Mouse (Mus musculus): Measurements from ENCODE around the gene Bcl7c. TPM values are rescaled to one million over a fixed set of nuclear protein-coding genes. Genes with fewer than 3 reads are reported as not detected.

Gene Bcl7c
- total and polyA plus RNA-seq, 3 experiments, result 28.0 to 71.3 (median 60.5) TPM

- no peaks in the 10 kb centered on the region for H3K9me3 ChIP-seq (replicated peaks; ENCODE audit: low read length)
- H3K27me3 ChIP-seq (replicated peaks), result peaks cover 6% of the 10 kb centered on the region
- dilution Hi-C loops (cut with MboI; ENCODE audit: extremely low pct_ligation_motif_present, extremely low pct_unique_long_range_greater_than_20kb, low sequenced_read_pairs), result no loop called here
- no peaks in the 10 kb centered on the region for H3K36me3 ChIP-seq (replicated peaks in 1 of 2; ENCODE audit: control insufficient read depth in 1 of 2, insufficient read depth in 1 of 2, low read length in 1 of 2)
- no peak for TF ChIP-seq KAT2A (IDR thresholded peaks at IDR 0.05; ENCODE audit: insufficient replicate concordance, low read length)
- H3K9ac ChIP-seq (ENCODE audit: insufficient read depth, low read depth), result no peak overlapping the region
- H3K4me3 ChIP-seq (replicated peaks in 1 of 3; ENCODE audit: low read depth in 2 of 3, low read length in 2 of 3, poor library complexity in 1 of 3), result no peak overlapping the region
- no peak for DNase-seq (ENCODE audit: extremely low read depth)
- no peak overlapping the region for H3K4me2 ChIP-seq (ENCODE audit: insufficient read depth, low read depth, poor library complexity, severe bottlenecking)
- no peaks in the 10 kb centered on the region for H3K4me1 ChIP-seq (ENCODE audit: control insufficient read depth in 1 of 2, insufficient read depth in 2 of 2)
- H3K79me2 ChIP-seq (replicated peaks; ENCODE audit: control insufficient read depth, extremely low read depth, insufficient read depth, poor library complexity, severe bottlenecking), result no peaks in the 10 kb centered on the region
- in situ Hi-C loops (cut with MboI; ENCODE audit: low pct_ligation_motif_present, low pct_unique_long_range_greater_than_20kb, low sequenced_read_pairs), result no loop called here
- H3K27ac ChIP-seq (ENCODE audit: insufficient read depth, low read depth), result no peak overlapping the region
Observed at GRCm38 (mm10) chr7:127714816-127715215, 6.1 kb upstream of the Bcl7c start.

DNA sequence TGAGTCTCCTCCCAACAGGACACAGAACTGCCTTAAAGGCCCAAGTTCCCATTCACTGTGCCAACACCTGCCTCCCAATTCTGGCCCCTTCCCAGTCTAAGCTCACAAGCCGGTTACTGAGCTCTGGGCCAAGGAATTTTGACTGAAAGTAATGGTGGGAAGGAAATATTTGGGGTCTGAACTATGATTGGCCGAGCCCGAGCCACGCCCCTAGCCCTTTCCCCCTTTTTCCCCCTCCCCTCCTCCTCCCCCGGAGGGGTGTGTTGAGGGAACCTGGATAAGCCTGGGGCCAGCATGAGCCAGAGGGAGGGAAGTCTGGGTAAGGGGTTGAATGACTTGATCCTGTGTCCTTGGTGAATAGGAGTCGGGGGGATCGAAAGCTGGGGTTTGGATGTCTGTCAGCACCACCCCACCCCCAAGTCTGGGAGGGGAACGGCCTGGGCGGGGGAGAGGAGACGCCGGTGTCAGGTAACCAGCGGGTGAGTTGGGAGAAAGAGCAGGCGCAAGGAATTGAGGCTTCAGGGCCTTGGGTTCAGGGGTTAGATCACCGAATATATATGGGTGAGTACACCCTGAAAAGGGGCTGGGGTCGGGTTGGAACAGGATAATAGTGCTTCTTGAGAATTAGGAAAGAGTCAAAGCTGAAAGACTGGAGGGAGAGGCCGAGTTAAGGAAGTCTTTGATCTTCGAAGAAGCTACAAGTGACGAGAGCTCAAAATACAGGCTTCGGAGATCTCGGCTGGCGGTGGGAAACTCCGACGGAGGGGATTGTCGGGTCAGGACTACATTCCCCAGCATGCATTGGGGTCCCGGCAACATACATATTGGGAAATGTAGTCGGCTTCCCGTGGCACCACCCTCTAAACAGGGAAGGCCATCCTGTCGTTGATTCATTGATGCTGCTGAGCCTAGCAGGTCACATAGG lies 4.0 kb upstream of the Bcl7c start, which contains the start of gene Ctf1:
TSS of gene Ctf1 (plus strand) at position 276 of the 925 bp plus-strand sequence.
- peaks cover 2 to 6% of the 10 kb centered on the region in 2 experiments; a peak in 2 of 4 replicates for H3K4me1 ChIP-seq (ENCODE audit: control insufficient read depth in 1 of 2, insufficient read depth in 2 of 2)
- TF ChIP-seq GABPA (IDR thresholded peaks at IDR 0.05; ENCODE audit: insufficient replicate concordance, low read depth, low read length) (no peak), TBP (conservative IDR thresholded peaks at IDR 0.05; ENCODE audit: low read depth, low read length) (no peak), HCFC1 (IDR thresholded peaks at IDR 0.05; ENCODE audit: low read depth, low read length) (peak; percentile 77), USF2 (conservative IDR thresholded peaks at IDR 0.05; ENCODE audit: low read depth, low read length) (no peak), CHD1 (IDR thresholded peaks at IDR 0.05; ENCODE audit: low read depth, low read length) (no peak), KAT2A (IDR thresholded peaks at IDR 0.05; ENCODE audit: insufficient replicate concordance, low read length) (0 out of 2 replicates have a peak, but pooled peaks have one; percentile 22), BHLHE40 (IDR thresholded peaks at IDR 0.05; ENCODE audit: low read depth, low read length) (no peak), POLR2A (IDR thresholded peaks at IDR 0.05; ENCODE audit: low read depth, low read length) (no peak)
- in situ Hi-C loops (cut with MboI; ENCODE audit: low pct_ligation_motif_present, low pct_unique_long_range_greater_than_20kb, low sequenced_read_pairs) (no loop called here), dilution Hi-C loops (cut with MboI; ENCODE audit: extremely low pct_ligation_motif_present, extremely low pct_unique_long_range_greater_than_20kb, low sequenced_read_pairs) (no loop called here)
- no peak within 1 kb of the TSS for H3K4me2 ChIP-seq (ENCODE audit: insufficient read depth, low read depth, poor library complexity, severe bottlenecking)
- no peak within 1 kb of the TSS for H3K27ac ChIP-seq (ENCODE audit: insufficient read depth, low read depth)
- H3K27me3 ChIP-seq (replicated peaks), result peaks cover 6% of the 10 kb centered on the region
- H3K36me3 ChIP-seq (replicated peaks in 1 of 2; ENCODE audit: control insufficient read depth in 1 of 2, insufficient read depth in 1 of 2, low read length in 1 of 2), result no peaks in the 10 kb centered on the region
- DNase-seq (ENCODE audit: extremely low read depth), result no peak
- H3K4me3 ChIP-seq (replicated peaks in 1 of 3; ENCODE audit: low read depth in 2 of 3, low read length in 2 of 3, poor library complexity in 1 of 3), result no peak within 1 kb of the TSS
- no peak within 1 kb of the TSS for H3K9ac ChIP-seq (ENCODE audit: insufficient read depth, low read depth)
- no peaks in the 10 kb centered on the region for H3K9me3 ChIP-seq (replicated peaks; ENCODE audit: low read length)
- H3K79me2 ChIP-seq (replicated peaks; ENCODE audit: control insufficient read depth, extremely low read depth, insufficient read depth, poor library complexity, severe bottlenecking), result no peaks in the 10 kb centered on the region

DNA sequence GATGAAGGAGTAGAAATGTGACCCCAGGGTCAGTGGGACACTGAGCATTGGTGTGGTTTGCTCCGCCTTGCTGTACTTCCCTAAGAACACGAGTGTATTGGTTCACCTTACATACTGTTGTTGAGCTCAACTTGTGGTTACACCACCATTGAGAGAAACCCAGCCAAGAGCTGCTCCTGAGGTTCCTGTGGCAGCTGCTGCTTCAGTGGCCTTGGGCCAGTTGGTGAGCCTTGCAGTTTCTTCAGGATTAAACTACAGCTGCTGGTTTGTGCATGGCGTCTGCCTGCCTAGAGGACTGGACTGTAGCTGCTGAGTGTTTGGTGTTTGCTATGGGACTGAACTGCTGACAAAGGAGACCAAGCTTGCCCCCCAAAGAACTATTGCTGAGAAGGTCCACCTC lies 2.7 kb upstream of the Bcl7c start:
- peaks cover 6% of the 10 kb centered on the region for H3K27me3 ChIP-seq (replicated peaks)
- dilution Hi-C loops (cut with MboI; ENCODE audit: extremely low pct_ligation_motif_present, extremely low pct_unique_long_range_greater_than_20kb, low sequenced_read_pairs), result no loop called here

More for the DNA sequence above, 2.7 kb upstream of the Bcl7c start:
- H3K79me2 ChIP-seq (replicated peaks; ENCODE audit: control insufficient read depth, extremely low read depth, insufficient read depth, poor library complexity, severe bottlenecking), result no peaks in the 10 kb centered on the region
- DNase-seq (ENCODE audit: extremely low read depth), result no peak
- no peak for TF ChIP-seq CTCF (conservative IDR thresholded peaks at IDR 0.05 in 1 of 2, IDR thresholded peaks at IDR 0.05 in 1 of 2; ENCODE audit: low read depth in 2 of 2, low read length in 2 of 2)
- TF ChIP-seq IRF4 (IDR thresholded peaks at IDR 0.05; ENCODE audit: low read depth, low read length), result no peak
- TF ChIP-seq ELF1 (IDR thresholded peaks at IDR 0.05; ENCODE audit: low read depth, low read length), result no peak
- TF ChIP-seq E2F4 (IDR thresholded peaks at IDR 0.05; ENCODE audit: insufficient replicate concordance, low read depth, low read length), result no peak
- no peak for TF ChIP-seq PAX5 (IDR thresholded peaks at IDR 0.05; ENCODE audit: low read length)
- no peak for TF ChIP-seq MAZ (IDR thresholded peaks at IDR 0.05; ENCODE audit: low read depth, low read length)
- H3K36me3 ChIP-seq (replicated peaks in 1 of 2; ENCODE audit: control insufficient read depth in 1 of 2, insufficient read depth in 1 of 2, low read length in 1 of 2), result peaks cover 0 to 1% of the 10 kb centered on the region in 2 experiments
- H3K4me3 ChIP-seq (replicated peaks in 1 of 3; ENCODE audit: low read depth in 2 of 3, low read length in 2 of 3, poor library complexity in 1 of 3), result no peak overlapping the region
- H3K9me3 ChIP-seq (replicated peaks; ENCODE audit: low read length), result no peaks in the 10 kb centered on the region
- H3K4me1 ChIP-seq (ENCODE audit: control insufficient read depth in 1 of 2, insufficient read depth in 2 of 2), result peaks cover 2 to 9% of the 10 kb centered on the region in 2 experiments; a peak in 2 of 4 replicates
- in situ Hi-C loops (cut with MboI; ENCODE audit: low pct_ligation_motif_present, low pct_unique_long_range_greater_than_20kb, low sequenced_read_pairs), result no loop called here
- H3K4me2 ChIP-seq (ENCODE audit: insufficient read depth, low read depth, poor library complexity, severe bottlenecking), result no peak overlapping the region
- H3K9ac ChIP-seq (ENCODE audit: insufficient read depth, low read depth), result no peak overlapping the region
- H3K27ac ChIP-seq (ENCODE audit: insufficient read depth, low read depth), result no peak overlapping the region
